8 mouse cellular contexts compared by ENCODE assay signal in the genomic region with DNA sequence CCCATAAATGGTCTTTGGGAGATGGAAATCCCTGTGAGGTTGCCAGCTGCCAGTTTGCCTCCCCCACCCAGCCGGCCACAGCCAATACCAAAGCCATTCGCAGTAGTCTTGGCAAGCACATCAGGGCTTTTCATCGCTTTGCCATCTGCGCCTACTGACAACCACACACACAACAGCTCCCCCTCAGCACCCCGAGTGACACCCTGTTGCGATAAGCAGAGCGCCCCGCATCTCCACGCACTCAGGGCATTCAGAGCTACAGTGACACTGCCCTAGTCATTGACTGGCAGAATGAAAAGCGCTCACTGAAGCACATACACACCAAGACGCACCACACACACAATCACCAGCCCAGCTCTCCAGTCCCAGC. TPM values are rescaled to one million over a fixed set of nuclear protein-coding genes. Genes with fewer than 3 reads are reported as not detected.
DNase-seq lines count a peak whose midpoint lies in the region; ATAC-seq and TF ChIP-seq lines count a peak whose summit lies in the region.

No protein-coding gene starts in this region.

- H3K27ac ChIP-seq in heart, adult 2 months = peak overlapping the region; percentile 54; the same call in 1 of the 2 replicates

- intact Hi-C loops in heart, adult 2 months (cut with DNase I) = no loop called here
- intact Hi-C loops in heart, postnatal 25 days (cut with DNase I) = no loop called here

- no peak for TF ChIP-seq CTCF in heart, adult 2 months (IDR thresholded peaks at IDR 0.05)
- no peak for TF ChIP-seq CTCF in brain, embryonic 14.5 days (IDR thresholded peaks at IDR 0.05; ENCODE audit: borderline replicate concordance, extremely low read depth, insufficient read depth, insufficient read length)

- H3K9ac ChIP-seq in heart, adult 2 months (ENCODE audit: low read depth, low read length) = peak overlapping the region; percentile 74

- peak; percentile 47 for ATAC-seq in frontal cortex, adult (ENCODE audit: low TSS enrichment)
- peak; percentile 36 for ATAC-seq in megakaryocyte progenitor cell, adult 5-6 weeks (replicated peaks; ENCODE audit: poor library complexity)

- peak overlapping the region; percentile 56 for H3K4me3 ChIP-seq in heart, adult 2 months

- WGBS in heart, adult 2 months = 40% methylated on average over 11 of the region's 11 CpGs

- DNase-seq in heart, adult 2 months = no peak
- DNase-seq in heart, postnatal 25 days (ENCODE audit: low spot score) = no peak
- DNase-seq in brain, embryonic 14.5 days (ENCODE audit: low read depth) = peak; percentile 64
- DNase-seq in layer of hippocampus, postnatal 14 days (ENCODE audit: low spot score in 2 of 2) = peak; percentile 79 to 87
- no peak for DNase-seq in adrenal gland, postnatal 36 days
- DNase-seq in ovary, postnatal 14 days (ENCODE audit: low spot score) = no peak

- no peaks in the 10 kb centered on the region for H3K27me3 ChIP-seq in heart, adult 2 months (ENCODE audit: control insufficient read depth, insufficient read depth, low read length)

- TF ChIP-seq EP300 in heart, adult 2 months (IDR thresholded peaks at IDR 0.05; ENCODE audit: insufficient read depth, low read depth, low read length) = no peak

- H3K36me3 ChIP-seq in heart, adult 2 months (ENCODE audit: control insufficient read depth, insufficient read depth, low read length) = peaks cover 2% of the 10 kb centered on the region; the same call in 1 of the 2 replicates

- H3K79me2 ChIP-seq in heart, adult 2 months (replicated peaks; ENCODE audit: control insufficient read depth, insufficient read depth, low read length) = no peaks in the 10 kb centered on the region

- peaks cover 11% of the 10 kb centered on the region for H3K4me1 ChIP-seq in heart, adult 2 months (ENCODE audit: control insufficient read depth, insufficient read depth, low read length)

- no peak for TF ChIP-seq POLR2A in heart, adult 2 months (IDR thresholded peaks at IDR 0.05; ENCODE audit: insufficient read depth, low read depth, low read length)
- TF ChIP-seq POLR2A in brain, embryonic 14.5 days (IDR thresholded peaks at IDR 0.05; ENCODE audit: borderline replicate concordance, extremely low read depth, insufficient read depth, insufficient read length, poor library complexity, severe bottlenecking) = no peak

RNA-seq across cellular contexts. Expression of gene Ifitm10, which starts 2.2 kb away (rescaled TPM):
- total RNA-seq in heart, adult 2 months (2021) = 1 to 10 TPM; 2.2 to 3.6 TPM
- polyA plus RNA-seq in heart, adult 2 months (2012; rRNA removed) = 4.9 and 6.4 TPM in 2 replicates
- 1 to 10 TPM; 1.8 to 2.0 TPM for total RNA-seq in heart, postnatal 25 days (2021)
- polyA plus RNA-seq in brain, embryonic 14.5 days (2012; rRNA removed) = 2.8 and 2.9 TPM in 2 replicates
- total RNA-seq in layer of hippocampus, postnatal 14 days (2021) = 10 to 100 TPM; 30.0 to 31.3 TPM
- not detected in 2 replicates for total RNA-seq in megakaryocyte progenitor cell, adult 5-6 weeks (2015)
- total RNA-seq in megakaryocyte progenitor cell, adult 5-6 weeks (2017) = not detected in 2 replicates
- 1 to 10 TPM; 3.0 to 4.4 TPM for total RNA-seq in adrenal gland, postnatal 36 days (2021)

RNA-seq across cellular contexts. Expression of gene Gm49369, which starts 11.1 kb away (rescaled TPM):
- total RNA-seq in heart, adult 2 months (2021) = 1 to 10 TPM; 3.5 to 4.9 TPM
- polyA plus RNA-seq in heart, adult 2 months (2012; rRNA removed) = 0.23 TPM in 1 of 2 replicates, not detected in the other
- total RNA-seq in heart, postnatal 25 days (2021) = 1 to 10 TPM; 3.0 to 4.1 TPM
- 0.12 and 0.14 TPM in 2 replicates for polyA plus RNA-seq in brain, embryonic 14.5 days (2012; rRNA removed)
- total RNA-seq in layer of hippocampus, postnatal 14 days (2021) = under 1 TPM in 1 of 2 experiments, not detected in 1; 0.71 TPM
- not detected in 2 replicates for total RNA-seq in megakaryocyte progenitor cell, adult 5-6 weeks (2015)
- total RNA-seq in megakaryocyte progenitor cell, adult 5-6 weeks (2017) = 25.2 and 59.0 TPM in 2 replicates
- 1 to 10 TPM; 2.6 to 3.3 TPM for total RNA-seq in adrenal gland, postnatal 36 days (2021)

RNA-seq across cellular contexts. Expression of gene Ctsd, which starts 16.5 kb away (rescaled TPM):
- 100 to 1,000 TPM; 883 to 991 TPM for total RNA-seq in heart, adult 2 months (2021)
- 1,120 and 1,462 TPM in 2 replicates for polyA plus RNA-seq in heart, adult 2 months (2012; rRNA removed)
- total RNA-seq in heart, postnatal 25 days (2021) = 100 to 1,000 TPM; 692 to 727 TPM
- 186 and 216 TPM in 2 replicates for polyA plus RNA-seq in brain, embryonic 14.5 days (2012; rRNA removed)
- total RNA-seq in layer of hippocampus, postnatal 14 days (2021) = 100 to 1,000 TPM; 304 to 345 TPM
- 115 and 133 TPM in 2 replicates for total RNA-seq in megakaryocyte progenitor cell, adult 5-6 weeks (2015)
- 129 and 170 TPM in 2 replicates for total RNA-seq in megakaryocyte progenitor cell, adult 5-6 weeks (2017)
- 1,000 to 10,000 TPM in 1 of 2 experiments, 100 to 1,000 TPM in 1; 932 to 1,123 TPM for total RNA-seq in adrenal gland, postnatal 36 days (2021)

Comparison
In these comparisons a context has a peak if more than half of its experiments do, and no peak if none do; other contexts are left out.
1. DNase-seq: peak in brain, embryonic 14.5 days (single experiment) and layer of hippocampus, postnatal 14 days (2 of 2); none in heart, adult 2 months (0 of 2), heart, postnatal 25 days (single experiment), adrenal gland, postnatal 36 days (0 of 2) and ovary, postnatal 14 days (single experiment).
2. RNA of gene Ifitm10, which starts 2.2 kb away (total RNA-seq): 30.0 to 31.3 TPM in layer of hippocampus, postnatal 14 days; 3.0 to 4.4 TPM in adrenal gland, postnatal 36 days, 2.2 to 3.6 TPM in heart, adult 2 months, 1.8 to 2.0 TPM in heart, postnatal 25 days and not detected in megakaryocyte progenitor cell, adult 5-6 weeks; every median in the first group is over 4 times any median in the second.